Mouse (Mus musculus) intestine, embryonic 14.5 days (tissue): ENCODE results near the gene Lama2. TPM values are rescaled to one million over a fixed set of nuclear protein-coding genes. Genes with fewer than 3 reads are reported as not detected.

Experiments used
- ATAC-seq: fragments of 200-750 bp; cut with Nextera tagmentation; replicated peaks from 2 replicates; pipeline ENCODE4 v1.8.0; 2017; ENCODE audit warnings: low read depth, moderate number of reproducible peaks, moderate TSS enrichment, moderate library complexity; ENCODE audit not compliant: low FRiP score, low TSS enrichment
- DNase-seq: peaks from one replicate; pipeline ENCODE4 v3.0.0-alpha.2; 2018; ENCODE audit warnings: low spot score
- H3K27ac ChIP-seq: fragments of 300-500 bp; sonication (generic); 2 replicates; pipeline ENCODE4 v1.5.1; 2014; ENCODE audit warnings: low read depth, mild to moderate bottlenecking, control low read depth
- H3K27me3 ChIP-seq: fragments of 300-500 bp; sonication (generic); replicated peaks from 2 replicates; pipeline ENCODE4 v1.6.1; 2014; ENCODE audit warnings: low read length, control low read depth; ENCODE audit not compliant: control insufficient read depth, insufficient read depth
- H3K36me3 ChIP-seq: fragments of 300-500 bp; sonication (generic); 2 replicates; pipeline ENCODE4 v1.6.1; 2014; ENCODE audit warnings: low read length, control low read depth; ENCODE audit not compliant: control insufficient read depth, insufficient read depth
- H3K4me1 ChIP-seq: fragments of 300-500 bp; sonication (generic); replicated peaks from 2 replicates; pipeline ENCODE4 v1.6.1; 2014; ENCODE audit warnings: low read length, control low read depth, mixed read lengths; ENCODE audit not compliant: control insufficient read depth, insufficient read depth
- H3K4me2 ChIP-seq: fragments of 300-500 bp; sonication (generic); 2 replicates; pipeline ENCODE4 v1.6.1; 2014; ENCODE audit warnings: low read length
- H3K4me3 ChIP-seq: fragments of 300-500 bp; sonication (generic); 2 replicates; pipeline ENCODE4 v1.5.1; 2014; ENCODE audit warnings: low read depth, low read length, control low read depth, mixed read lengths
- H3K9ac ChIP-seq: fragments of 300-500 bp; sonication (generic); 2 replicates; pipeline ENCODE4 v1.6.1; 2014; ENCODE audit warnings: mild to moderate bottlenecking, low read length
- H3K9me3 ChIP-seq: fragments of 300-500 bp; sonication (generic); 2 replicates; pipeline ENCODE4 v1.6.1; 2016; ENCODE audit warnings: low read length, control low read depth; ENCODE audit not compliant: control insufficient read depth
- WGBS: fragments of 180-500 bp; shearing (Covaris S2); extraction: QIAGEN DNeasy Blood & Tissue Kit; methylation state at CpG from one replicate; pipeline ENCODE4 v1.1.7; 2014; 5-methylcytosine and 5-hydroxymethylcytosine counted together
- polyA plus RNA-seq: library from polyadenylated mRNA; unstranded; fragments of >200 nt; fragmentation: Nextera tagmentation; extraction: Ambion mirVana; gene quantifications from 2 replicates; pipeline ENCODE4 v1.2.1, GENCODE M21; 2014

The Lama2 gene
- 8.6 and 9.8 TPM in 2 replicates for polyA plus RNA-seq

- Histone ChIP-seq H3K4me1 (0 out of 2 replicates have a peak, but pooled peaks cover 6% of the 10 kb centered on the region), H3K4me2 (no peak within 1 kb of the TSS), H3K9ac (no peak within 1 kb of the TSS), H3K36me3 (no peaks in the 10 kb centered on the region), H3K9me3 (no peaks in the 10 kb centered on the region), H3K27me3 (no peaks in the 10 kb centered on the region), H3K4me3 (no peak within 1 kb of the TSS), H3K27ac (no peak within 1 kb of the TSS)
- DNase-seq = no peak
- 94% methylated on average over 3 of the region's 3 CpGs for WGBS
- no peak for ATAC-seq
Measured at GRCm38 (mm10) chr10:27619658-27620057, at the start of gene Lama2. Gene Lama2, minus strand, starts transcription at chr10:27619758.

- Histone ChIP-seq H3K9me3 (no peaks in the 10 kb centered on the region), H3K27ac (no peak overlapping the region), H3K27me3 (no peaks in the 10 kb centered on the region), H3K9ac (no peak overlapping the region), H3K4me3 (no peak overlapping the region), H3K4me1 (no peaks in the 10 kb centered on the region), H3K4me2 (no peak overlapping the region), H3K36me3 (no peaks in the 10 kb centered on the region)
- DNase-seq = no peak
- 92% methylated on average over 1 of the region's 1 CpGs for WGBS
- no peak for ATAC-seq
Measured at GRCm38 (mm10) chr10:27664391-27664790, 44.8 kb upstream of the Lama2 start.

GRCm38 (mm10) chr10:27663396-27663795 is 43.8 kb upstream of the Lama2 start:
- Histone ChIP-seq H3K27ac (no peak overlapping the region), H3K4me2 (no peak overlapping the region), H3K27me3 (no peaks in the 10 kb centered on the region), H3K9me3 (no peaks in the 10 kb centered on the region), H3K4me1 (no peaks in the 10 kb centered on the region), H3K36me3 (no peaks in the 10 kb centered on the region), H3K9ac (no peak overlapping the region), H3K4me3 (no peak overlapping the region)
- ATAC-seq = no peak
- DNase-seq = no peak
- 26% methylated on average over 1 of the region's 1 CpGs for WGBS

- 89% methylated on average over 4 of the region's 4 CpGs for WGBS
- H3K27me3 ChIP-seq = no peaks in the 10 kb centered on the region
Measured at GRCm38 (mm10) chr10:27654164-27654563, 34.6 kb upstream of the Lama2 start.

GRCm38 (mm10) chr10:27652694-27653335 is 33.3 kb upstream of the Lama2 start:
- DNase-seq (no peak), ATAC-seq (no peak)
- Histone ChIP-seq H3K4me2 (no peak overlapping the region), H3K27ac (no peak overlapping the region), H3K4me3 (no peak overlapping the region), H3K9ac (no peak overlapping the region), H3K27me3 (no peaks in the 10 kb centered on the region), H3K36me3 (no peaks in the 10 kb centered on the region), H3K4me1 (no peaks in the 10 kb centered on the region), H3K9me3 (no peaks in the 10 kb centered on the region)
- WGBS = 68% methylated on average over 8 of the region's 8 CpGs

More at GRCm38 (mm10) chr10:27654164-27654563, 34.6 kb upstream of the Lama2 start:
- H3K4me1 ChIP-seq = no peaks in the 10 kb centered on the region
- no peak overlapping the region for H3K4me3 ChIP-seq
- H3K36me3 ChIP-seq = no peaks in the 10 kb centered on the region
- no peak overlapping the region for H3K9ac ChIP-seq
- H3K9me3 ChIP-seq = no peaks in the 10 kb centered on the region
- no peak overlapping the region for H3K27ac ChIP-seq
- DNase-seq (no peak), ATAC-seq (no peak)
- no peak overlapping the region for H3K4me2 ChIP-seq

- WGBS = 69% methylated on average over 2 of the region's 2 CpGs
- Histone ChIP-seq H3K9ac (no peak overlapping the region), H3K36me3 (no peaks in the 10 kb centered on the region), H3K9me3 (no peaks in the 10 kb centered on the region), H3K27ac (no peak overlapping the region), H3K4me1 (no peaks in the 10 kb centered on the region), H3K27me3 (no peaks in the 10 kb centered on the region), H3K4me3 (no peak overlapping the region), H3K4me2 (no peak overlapping the region)
- DNase-seq (no peak), ATAC-seq (no peak)
Measured at GRCm38 (mm10) chr10:27635721-27636120, 16.2 kb upstream of the Lama2 start.

- H3K4me1 ChIP-seq = no peaks in the 10 kb centered on the region
- H3K9ac ChIP-seq = no peak overlapping the region
- WGBS = 91% methylated on average over 4 of the region's 4 CpGs
- no peaks in the 10 kb centered on the region for H3K27me3 ChIP-seq
- no peak overlapping the region for H3K27ac ChIP-seq
- no peaks in the 10 kb centered on the region for H3K9me3 ChIP-seq
- DNase-seq (no peak), ATAC-seq (no peak)
- no peak overlapping the region for H3K4me3 ChIP-seq
- H3K36me3 ChIP-seq = no peaks in the 10 kb centered on the region
- H3K4me2 ChIP-seq = no peak overlapping the region
Measured at GRCm38 (mm10) chr10:27631002-27631401, 11.4 kb upstream of the Lama2 start.

- H3K9ac ChIP-seq = no peak overlapping the region
- DNase-seq (no peak), ATAC-seq (no peak)
- no peaks in the 10 kb centered on the region for H3K36me3 ChIP-seq
- 78% methylated on average over 9 of the region's 9 CpGs for WGBS
- no peak overlapping the region for H3K4me2 ChIP-seq
- H3K4me1 ChIP-seq = 0 out of 2 replicates have a peak, but pooled peaks cover under 1% of the 10 kb centered on the region
- H3K27me3 ChIP-seq = no peaks in the 10 kb centered on the region
- no peak overlapping the region for H3K4me3 ChIP-seq
- H3K9me3 ChIP-seq = no peaks in the 10 kb centered on the region
- H3K27ac ChIP-seq = no peak overlapping the region
Measured at GRCm38 (mm10) chr10:27621697-27622449, 2.3 kb upstream of the Lama2 start.
